Mouse (Mus musculus): ENCODE measurements around the gene Mrpl11.

- TF ChIP-seq CTCF (IDR thresholded peaks at IDR 0.05; ENCODE audit: borderline replicate concordance, insufficient read depth, low read depth, low read length) (peak; percentile 47; the same call in 1 of the 2 replicates), POLR2A (IDR thresholded peaks at IDR 0.05; ENCODE audit: borderline replicate concordance, insufficient read depth, low read length) (no peak)
Observed at GRCm38 (mm10) chr19:4968236-4968635, 6.3 kb downstream of the Mrpl11 start.

All from cerebellum, adult 2 months (tissue).